Mouse (Mus musculus) layer of hippocampus, adult 9-10 months (tissue): Measurements from ENCODE around the gene Socs3.

Source experiments
- DNase-seq: peaks from one replicate; pipeline ENCODE4 v3.0.0; 2022; ENCODE audit warnings: low spot score

Socs3 gene

GRCm38 (mm10) chr11:117972656-117973558 lies 3.1 kb upstream of the Socs3 start:
- DNase-seq: no peak

- DNase-seq: no peak
These were observed 1.9 kb upstream of the Socs3 start for GRCm38 (mm10) chr11:117971646-117972242.

GRCm38 (mm10) chr11:117971100-117971499 lies 1.3 kb upstream of the Socs3 start:
- no peak for DNase-seq

GRCm38 (mm10) chr11:117969100-117969944 lies 525 bp downstream of the Socs3 start:
- DNase-seq: peak; percentile 81

- DNase-seq: no peak
These were observed 1.1 kb downstream of the Socs3 start for GRCm38 (mm10) chr11:117968716-117969099.

- no peak for DNase-seq
These were observed 1.7 kb downstream of the Socs3 start for GRCm38 (mm10) chr11:117968016-117968671.

- no peak for DNase-seq
These were observed 2.4 kb downstream of the Socs3 start for GRCm38 (mm10) chr11:117967249-117968015.

GRCm38 (mm10) chr11:117966506-117967100 lies 3.2 kb downstream of the Socs3 start:
- DNase-seq: no peak

GRCm38 (mm10) chr11:117965561-117965981 lies 4.3 kb downstream of the Socs3 start:
- DNase-seq: no peak

- DNase-seq: no peak
These were observed 4.8 kb downstream of the Socs3 start for GRCm38 (mm10) chr11:117965052-117965451.

GRCm38 (mm10) chr11:117964294-117964693 lies 5.6 kb downstream of the Socs3 start:
- no peak for DNase-seq

GRCm38 (mm10) chr11:117963872-117964271 lies 6.0 kb downstream of the Socs3 start:
- DNase-seq: no peak

GRCm38 (mm10) chr11:117963091-117963793 lies 6.6 kb downstream of the Socs3 start:
- DNase-seq: peak; percentile 88

GRCm38 (mm10) chr11:117962228-117963067 lies 7.4 kb downstream of the Socs3 start:
- no peak for DNase-seq

GRCm38 (mm10) chr11:117960601-117961000 lies 9.2 kb downstream of the Socs3 start:
- no peak for DNase-seq

GRCm38 (mm10) chr11:117959741-117960381 lies 10.0 kb downstream of the Socs3 start:
- DNase-seq: no peak

- DNase-seq: no peak
These were observed 10.7 kb downstream of the Socs3 start for GRCm38 (mm10) chr11:117959166-117959565.

GRCm38 (mm10) chr11:117958197-117958596 lies 11.7 kb downstream of the Socs3 start:
- no peak for DNase-seq

- no peak for DNase-seq
These were observed 14.2 kb downstream of the Socs3 start for GRCm38 (mm10) chr11:117955621-117956020.
